Mouse (Mus musculus): Measurements from ENCODE around the gene Ap2a1.

Ap2a1 gene

DNA sequence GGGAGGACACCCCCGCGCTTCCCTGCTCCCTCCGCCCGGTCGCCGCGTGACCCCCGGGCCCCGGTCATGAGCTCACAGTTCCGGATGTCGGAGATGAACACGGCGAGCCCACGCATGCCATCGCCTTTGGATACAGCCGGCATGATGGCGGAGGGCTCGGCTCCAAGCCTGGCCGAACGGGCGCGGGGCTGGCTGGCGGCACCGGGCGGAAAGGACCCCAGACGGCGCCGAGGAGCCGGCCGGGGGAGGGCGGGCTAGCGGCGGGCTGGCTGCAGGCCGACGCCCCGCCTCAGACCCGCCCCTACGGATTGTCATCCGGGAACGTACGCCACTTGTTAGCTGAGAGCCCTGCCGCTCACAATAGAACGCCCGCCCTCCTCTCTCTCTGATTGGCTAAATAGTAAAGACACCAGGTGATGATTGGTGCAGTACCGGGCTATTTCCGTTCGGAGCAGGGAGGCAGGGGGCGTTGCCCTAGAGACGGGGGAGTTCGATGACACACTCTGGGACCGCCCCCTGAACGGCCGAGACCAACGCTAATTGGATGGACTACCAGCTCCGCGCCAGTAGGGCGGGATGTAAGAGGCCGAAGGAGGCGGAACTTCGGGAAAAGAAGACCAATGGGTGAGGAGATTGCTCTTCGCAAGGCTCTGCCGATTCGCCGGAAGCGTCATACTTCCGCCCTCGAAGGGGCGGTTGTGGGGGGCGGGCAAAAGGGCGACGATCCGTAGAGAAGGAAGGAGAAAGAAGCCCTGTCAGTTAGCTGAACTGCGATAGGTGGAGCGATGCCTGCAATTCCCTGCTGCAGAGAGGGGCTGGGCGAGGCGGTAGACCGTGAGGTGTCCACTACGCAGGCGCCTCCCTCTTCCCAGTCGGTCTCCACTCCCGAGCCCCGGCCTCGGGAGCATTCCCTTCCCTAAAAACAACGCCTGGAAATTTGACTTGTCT, at the start of gene Ap2a1:
Gene Ap2a1, minus strand, starts transcription at position 293 of the 948 bp plus-strand sequence.
- peak; percentile 100 for DNase-seq (ENCODE audit: low read depth, low spot score)

- DNase-seq (ENCODE audit: low read depth, low spot score): no peak
Measured at GRCm38 (mm10) chr7:44978300-44978699, 49.0 kb upstream of the Ap2a1 start.

DNA sequence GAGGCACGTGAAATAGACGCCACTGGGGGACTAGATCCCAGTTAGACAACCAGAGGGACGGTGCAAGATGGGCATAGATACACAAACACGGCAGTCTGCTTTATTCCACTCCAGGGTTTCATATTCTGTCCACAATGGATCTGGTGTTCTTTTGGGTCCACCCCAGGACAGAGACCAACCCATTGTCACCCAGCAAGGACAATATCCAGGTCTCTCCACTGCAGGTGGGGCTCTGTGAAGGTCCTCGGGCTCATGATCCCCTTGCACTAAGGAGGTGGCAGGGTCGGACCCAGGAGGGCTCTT, 45.8 kb upstream of the Ap2a1 start:
- no peak for DNase-seq (ENCODE audit: low read depth, low spot score)

DNA sequence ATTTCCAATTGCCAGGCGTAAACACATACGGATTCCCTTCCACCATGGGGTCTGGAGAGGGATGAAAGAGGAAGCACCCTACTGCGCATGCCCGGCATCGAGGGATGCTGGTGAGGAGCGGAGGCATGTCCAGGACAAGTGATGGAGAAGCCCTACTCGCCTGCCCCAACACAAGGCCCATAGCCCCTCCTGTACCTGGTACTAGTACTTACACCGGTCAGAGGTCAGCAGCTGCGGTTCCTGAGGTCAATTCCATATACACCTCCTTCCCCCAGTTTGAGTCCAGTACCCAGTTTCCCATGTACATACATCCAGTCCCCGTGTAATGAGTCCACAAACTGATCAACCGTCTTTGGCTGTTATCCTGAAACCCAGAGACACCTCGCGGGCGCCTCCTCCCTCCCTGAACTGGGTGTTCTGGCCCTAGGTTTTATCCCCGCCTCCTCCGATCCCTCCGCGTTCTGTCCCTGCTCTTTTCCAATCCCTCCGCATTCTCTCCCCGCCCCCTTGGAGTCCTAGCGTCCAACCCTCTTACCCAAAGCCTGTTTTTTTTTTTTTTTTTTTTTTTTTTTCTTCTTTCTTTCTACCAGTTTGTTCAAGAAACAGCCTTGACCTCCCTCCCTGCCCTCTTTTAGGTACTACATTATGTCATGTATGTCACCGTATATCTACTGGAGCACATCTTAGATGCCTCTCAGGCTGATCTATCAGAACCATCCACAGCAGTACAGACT, 45.3 kb upstream of the Ap2a1 start, which contains the start of gene Cpt1c:
Gene Cpt1c, minus strand, starts transcription at position 469 of the 734 bp plus-strand sequence.
- peak; percentile 98 for DNase-seq (ENCODE audit: low read depth, low spot score)

GRCm38 (mm10) chr7:44973415-44974130, 44.3 kb upstream of the Ap2a1 start:
- DNase-seq (ENCODE audit: low read depth, low spot score): peak; percentile 47

GRCm38 (mm10) chr7:44971142-44971541, 41.8 kb upstream of the Ap2a1 start:
- no peak for DNase-seq (ENCODE audit: low read depth, low spot score)

GRCm38 (mm10) chr7:44970231-44970691, 41.0 kb upstream of the Ap2a1 start:
- peak; percentile 97 for DNase-seq (ENCODE audit: low read depth, low spot score)

GRCm38 (mm10) chr7:44966638-44967037, 37.3 kb upstream of the Ap2a1 start:
- DNase-seq (ENCODE audit: low read depth, low spot score): no peak

DNA sequence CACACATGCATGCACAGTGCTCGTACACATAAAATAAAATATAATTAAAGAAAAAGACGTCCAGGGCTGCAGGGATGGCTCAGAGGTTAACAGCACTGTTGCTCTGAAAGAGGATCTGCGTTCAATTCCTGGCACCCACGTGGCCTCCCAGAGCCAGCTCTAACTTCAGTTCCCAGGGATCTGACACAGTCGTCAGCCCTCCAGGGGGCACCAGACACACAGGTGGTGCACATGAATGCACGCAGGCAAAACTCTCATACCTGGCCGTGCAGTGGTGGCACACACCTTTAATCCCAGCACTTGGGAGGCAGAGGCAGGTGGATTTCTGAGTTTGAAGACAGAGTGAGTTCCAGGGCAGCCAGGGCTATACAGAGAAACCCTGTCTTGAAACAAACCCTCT, 36.7 kb upstream of the Ap2a1 start:
- no peak for DNase-seq (ENCODE audit: low read depth, low spot score)

- DNase-seq (ENCODE audit: low read depth, low spot score): no peak
Measured at GRCm38 (mm10) chr7:44964990-44965389, 35.7 kb upstream of the Ap2a1 start.

DNA sequence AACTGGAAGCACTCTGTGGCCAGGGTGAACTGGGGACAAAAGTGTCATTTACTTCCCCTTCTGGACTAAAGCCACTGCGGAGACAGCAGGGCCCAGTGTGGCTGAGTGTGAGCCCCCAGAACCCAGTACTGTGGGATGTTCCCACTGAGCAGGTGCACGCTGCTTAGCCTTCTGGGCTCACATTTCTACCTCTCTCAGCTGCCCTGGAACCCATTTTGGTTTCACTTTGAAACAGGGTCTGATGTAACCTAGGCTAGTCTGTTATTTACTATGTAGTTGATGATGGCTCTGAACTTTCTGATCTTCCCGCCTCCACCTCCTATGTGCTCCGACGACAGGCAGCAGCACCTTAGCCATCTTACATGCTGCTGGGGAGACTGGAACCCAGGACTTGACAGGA, 33.5 kb upstream of the Ap2a1 start:
- DNase-seq (ENCODE audit: low read depth, low spot score): no peak

GRCm38 (mm10) chr7:44962337-44962736, 33.0 kb upstream of the Ap2a1 start:
- no peak for DNase-seq (ENCODE audit: low read depth, low spot score)

DNA sequence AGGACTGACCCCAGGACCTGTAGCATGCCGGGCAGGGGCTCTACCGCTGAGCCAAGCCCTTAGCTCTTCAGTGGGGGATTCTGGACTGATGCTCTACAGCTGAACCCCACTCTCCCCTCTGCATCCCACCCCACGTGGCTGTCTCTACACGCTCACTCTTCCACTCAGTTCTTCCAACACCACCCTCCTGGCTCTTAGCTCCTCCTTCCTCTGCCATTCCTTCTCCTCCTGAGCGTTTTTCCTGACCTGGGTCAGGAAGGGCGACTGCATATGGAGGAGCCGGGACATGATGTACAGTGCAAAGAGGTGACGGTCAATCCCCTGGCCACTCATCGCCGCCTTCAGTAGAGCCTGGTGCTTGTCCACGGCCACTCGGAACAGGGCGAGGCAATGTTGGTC, 31.2 kb upstream of the Ap2a1 start:
- no peak for DNase-seq (ENCODE audit: low read depth, low spot score)

DNA sequence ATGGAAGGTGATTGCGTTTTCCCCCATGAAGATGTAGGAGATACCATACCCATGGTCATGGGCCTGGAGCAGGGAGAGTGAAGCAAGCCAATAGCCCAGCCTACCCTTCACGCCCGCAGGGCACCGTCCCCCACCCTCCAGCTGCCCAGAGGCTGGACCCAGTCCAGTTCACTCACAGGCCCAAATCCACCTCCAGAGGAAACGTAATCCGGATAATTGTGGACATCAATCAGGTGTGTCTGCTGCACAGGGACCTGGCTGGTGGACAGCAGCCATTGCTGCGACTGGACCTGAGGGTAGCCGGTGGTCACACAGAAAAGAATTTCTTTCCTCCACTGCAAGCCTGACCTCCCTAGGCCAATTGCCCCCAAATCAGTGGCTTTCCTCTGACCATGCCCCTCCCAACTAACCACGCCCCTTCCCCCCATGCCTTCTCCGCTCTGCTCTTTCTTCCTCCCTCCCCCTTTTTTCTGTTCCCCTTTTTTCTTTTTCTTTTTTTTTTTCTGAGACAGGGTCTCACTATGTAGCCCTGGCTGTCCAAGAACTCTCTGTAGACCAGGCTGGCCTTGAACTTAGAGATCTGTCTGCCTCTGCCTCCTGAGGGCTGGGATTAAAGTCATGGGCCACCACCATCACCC, 30.7 kb upstream of the Ap2a1 start:
- DNase-seq (ENCODE audit: low read depth, low spot score): no peak

DNA sequence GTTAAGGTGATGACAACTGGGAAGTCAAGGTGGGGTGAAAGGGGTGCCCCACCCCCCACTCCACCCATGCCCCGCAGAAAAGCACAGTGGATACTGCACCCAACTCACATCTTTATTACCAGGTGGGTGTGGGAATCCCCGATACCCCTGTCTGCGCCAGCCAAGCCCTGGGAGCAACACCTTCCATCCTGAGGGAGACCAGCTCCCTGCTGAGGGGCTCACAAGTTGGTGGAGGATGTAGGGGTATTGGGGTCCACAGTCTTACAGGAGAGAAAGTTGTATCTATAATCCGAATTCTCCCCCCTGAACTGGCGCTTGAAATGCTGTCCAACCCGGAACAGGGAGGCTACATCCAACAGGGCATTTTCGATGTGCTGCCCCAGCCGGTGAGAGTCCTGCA, 30.0 kb upstream of the Ap2a1 start:
- DNase-seq (ENCODE audit: low read depth, low spot score): no peak

DNA sequence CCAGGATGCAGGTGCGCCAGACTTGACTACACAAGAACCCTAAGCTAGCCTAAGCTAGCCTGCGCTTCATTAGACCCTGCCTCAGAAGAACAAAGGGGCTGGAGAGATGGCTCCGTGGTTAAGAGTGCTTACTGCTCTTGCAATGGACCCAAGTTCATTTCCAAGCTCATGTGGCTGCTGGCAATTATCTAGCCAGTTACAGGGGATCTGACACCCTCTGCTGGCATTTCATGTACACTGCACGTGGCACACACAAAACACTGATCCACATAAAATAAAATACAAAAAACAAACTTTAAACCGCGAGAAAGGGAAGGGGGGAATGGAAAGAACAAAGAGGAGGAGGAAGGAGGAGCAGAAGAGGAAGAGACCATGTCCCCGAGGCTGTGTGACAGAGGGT, 28.9 kb upstream of the Ap2a1 start:
- DNase-seq (ENCODE audit: low read depth, low spot score): peak; percentile 83

- no peak for DNase-seq (ENCODE audit: low read depth, low spot score)
Measured at GRCm38 (mm10) chr7:44957183-44957835, 28.0 kb upstream of the Ap2a1 start.

GRCm38 (mm10) chr7:44956266-44956665, 27.0 kb upstream of the Ap2a1 start:
- no peak for DNase-seq (ENCODE audit: low read depth, low spot score)

DNA sequence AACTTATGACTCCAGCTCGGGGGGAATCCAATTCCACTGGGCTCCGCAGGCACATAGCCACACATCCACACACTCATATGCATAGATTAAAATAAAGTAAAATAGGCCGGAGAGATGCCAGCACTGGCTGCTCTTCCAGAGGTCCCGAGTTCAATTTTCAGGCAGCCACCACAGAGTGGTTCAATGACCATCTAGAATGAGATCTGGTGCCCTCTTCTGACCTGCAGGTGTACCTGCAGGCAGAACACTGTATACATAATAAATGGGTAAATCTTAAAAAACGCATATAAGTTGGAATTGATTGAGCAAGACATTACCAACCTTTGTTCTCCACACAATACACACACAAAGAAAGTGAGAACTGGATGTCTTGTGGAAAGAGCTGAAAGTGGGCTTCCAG, 26.3 kb upstream of the Ap2a1 start:
- DNase-seq (ENCODE audit: low read depth, low spot score): peak; percentile 61

GRCm38 (mm10) chr7:44954091-44954885, 25.0 kb upstream of the Ap2a1 start:
- peak; percentile 48 for DNase-seq (ENCODE audit: low read depth, low spot score)
